Mouse (Mus musculus) kidney, postnatal 0 days (tissue): ENCODE measurements around the gene Pex5l. TPM values are rescaled to one million over a fixed set of nuclear protein-coding genes. Genes with fewer than 3 reads are reported as not detected.
A peak's percentile ranks its signal among the peaks of the same experiment; 100 is the strongest.

Experiments used
- ATAC-seq: fragments of 200-750 bp; cut with Nextera tagmentation; replicated peaks from 2 replicates; pipeline ENCODE4 v1.8.0; 2017; ENCODE audit warnings: low read depth, moderate number of reproducible peaks, moderate TSS enrichment, moderate library complexity; ENCODE audit not compliant: low FRiP score
- DNase-seq: peaks from one replicate; pipeline ENCODE4 v3.0.0-alpha.2; 2016; ENCODE audit warnings: low spot score
- H3K27ac ChIP-seq: fragments of 300-500 bp; sonication (generic); 2 replicates; pipeline ENCODE4 v1.5.1; 2014; ENCODE audit warnings: mild to moderate bottlenecking
- H3K27me3 ChIP-seq: fragments of 300-500 bp; sonication (generic); 2 replicates; pipeline ENCODE4 v1.6.1; 2014; ENCODE audit warnings: low read length, mixed read lengths; ENCODE audit not compliant: insufficient read depth
- H3K36me3 ChIP-seq: fragments of 300-500 bp; sonication (generic); 2 replicates; pipeline ENCODE4 v1.6.1; 2014; ENCODE audit warnings: low read length, mixed read lengths; ENCODE audit not compliant: insufficient read depth
- H3K4me1 ChIP-seq: fragments of 300-500 bp; sonication (generic); replicated peaks from 2 replicates; pipeline ENCODE4 v1.6.1; 2014; ENCODE audit warnings: antibody characterized with exemption, low read length, mixed read lengths; ENCODE audit not compliant: insufficient read depth
- H3K4me2 ChIP-seq: fragments of 300-500 bp; sonication (generic); 2 replicates; pipeline ENCODE4 v1.6.1; 2014; ENCODE audit warnings: mild to moderate bottlenecking, low read length, moderate library complexity, mixed read lengths
- H3K4me3 ChIP-seq: fragments of 300-500 bp; sonication (generic); replicated peaks from 2 replicates; pipeline ENCODE4 v1.5.1; 2014; ENCODE audit warnings: low read depth, low read length
- H3K9ac ChIP-seq: fragments of 300-500 bp; sonication (generic); 2 replicates; pipeline ENCODE4 v1.6.1; 2014; ENCODE audit warnings: low read depth, low read length
- H3K9me3 ChIP-seq: fragments of 300-500 bp; sonication (generic); replicated peaks from 2 replicates; pipeline ENCODE4 v1.6.1; 2016; ENCODE audit warnings: low read length, inconsistent platforms, mixed read lengths
- CTCF ChIP-seq: IDR thresholded peaks from 2 replicates; pipeline ENCODE4 v1.5.1; 2016; ENCODE audit warnings: antibody characterized with exemption, low read depth, mild to moderate bottlenecking, moderate library complexity
- WGBS: fragments of 180-500 bp; shearing (Covaris S2); extraction: QIAGEN DNeasy Blood & Tissue Kit; methylation state at CpG from one replicate; pipeline ENCODE4 v1.1.7; 2014; 5-methylcytosine and 5-hydroxymethylcytosine counted together
- polyA plus RNA-seq: library from polyadenylated mRNA; unstranded; fragments of >200 nt; fragmentation: Nextera tagmentation; extraction: Ambion mirVana; gene quantifications from 2 replicates; pipeline ENCODE4 v1.2.1, GENCODE M21; 2015

Pex5l gene
- polyA plus RNA-seq, 1 experiment from 2014 or later = 0.13 TPM

GRCm38 (mm10) chr3:33088276-33088675, 54.8 kb downstream of the Pex5l start:
- DNase-seq = no peak
- 64% methylated on average over 4 of the region's 4 CpGs for WGBS
- TF ChIP-seq CTCF = no peak
- ATAC-seq = no peak
- Histone ChIP-seq H3K27me3 (no peaks in the 10 kb centered on the region), H3K4me3 (no peak overlapping the region), H3K36me3 (no peaks in the 10 kb centered on the region), H3K4me2 (no peak overlapping the region), H3K27ac (no peak overlapping the region), H3K9ac (no peak overlapping the region), H3K9me3 (no peaks in the 10 kb centered on the region), H3K4me1 (no peaks in the 10 kb centered on the region)

GRCm38 (mm10) chr3:33082806-33083338, 60.2 kb downstream of the Pex5l start:
- Histone ChIP-seq H3K9me3 (no peaks in the 10 kb centered on the region), H3K4me1 (no peaks in the 10 kb centered on the region), H3K9ac (no peak overlapping the region), H3K4me3 (no peak overlapping the region), H3K36me3 (no peaks in the 10 kb centered on the region), H3K27me3 (no peaks in the 10 kb centered on the region), H3K4me2 (0 out of 2 replicates have a peak overlapping the region, but pooled peaks have one; percentile 16), H3K27ac (no peak overlapping the region)
- 20% methylated on average over 8 of the region's 8 CpGs for WGBS
- no peak; the same call in 1 of the 2 replicates for ATAC-seq
- no peak for TF ChIP-seq CTCF
- peak; percentile 37 for DNase-seq

- no peak for TF ChIP-seq CTCF
- Histone ChIP-seq H3K4me3 (no peak overlapping the region), H3K27ac (no peak overlapping the region), H3K27me3 (no peaks in the 10 kb centered on the region), H3K9me3 (no peaks in the 10 kb centered on the region), H3K4me1 (no peaks in the 10 kb centered on the region), H3K9ac (no peak overlapping the region), H3K36me3 (no peaks in the 10 kb centered on the region), H3K4me2 (no peak overlapping the region)
- ATAC-seq (no peak), DNase-seq (no peak)
- WGBS = 81% methylated on average over 4 of the region's 4 CpGs
Observed at GRCm38 (mm10) chr3:33081793-33082192, 61.3 kb downstream of the Pex5l start.

- DNase-seq (no peak), ATAC-seq (no peak)
- Histone ChIP-seq H3K27ac (no peak overlapping the region), H3K9me3 (no peaks in the 10 kb centered on the region), H3K4me3 (no peak overlapping the region), H3K4me1 (no peaks in the 10 kb centered on the region), H3K4me2 (no peak overlapping the region), H3K36me3 (no peaks in the 10 kb centered on the region), H3K27me3 (no peaks in the 10 kb centered on the region), H3K9ac (no peak overlapping the region)
- TF ChIP-seq CTCF = no peak
- WGBS = 87% methylated on average over 1 of the region's 1 CpGs
Observed at GRCm38 (mm10) chr3:33079658-33080057, 63.4 kb downstream of the Pex5l start.

- no peak for TF ChIP-seq CTCF
- no peak overlapping the region for H3K4me3 ChIP-seq
- no peak for DNase-seq
- H3K36me3 ChIP-seq = no peaks in the 10 kb centered on the region
- H3K4me2 ChIP-seq = no peak overlapping the region
- no peak for ATAC-seq
- no peaks in the 10 kb centered on the region for H3K27me3 ChIP-seq
- H3K4me1 ChIP-seq = no peaks in the 10 kb centered on the region
- no peak overlapping the region for H3K9ac ChIP-seq
- no peak overlapping the region for H3K27ac ChIP-seq
- 62% methylated on average over 3 of the region's 3 CpGs for WGBS
- no peaks in the 10 kb centered on the region for H3K9me3 ChIP-seq
Observed at GRCm38 (mm10) chr3:33079171-33079570, 63.9 kb downstream of the Pex5l start.

GRCm38 (mm10) chr3:33075696-33076095, 67.4 kb downstream of the Pex5l start:
- DNase-seq (no peak), ATAC-seq (no peak)
- H3K27ac ChIP-seq = no peak overlapping the region
- H3K9me3 ChIP-seq = no peaks in the 10 kb centered on the region
- 83% methylated on average over 2 of the region's 2 CpGs for WGBS
- TF ChIP-seq CTCF = no peak
- no peak overlapping the region for H3K4me3 ChIP-seq
- H3K27me3 ChIP-seq = no peaks in the 10 kb centered on the region
- H3K9ac ChIP-seq = no peak overlapping the region
- H3K36me3 ChIP-seq = no peaks in the 10 kb centered on the region
- no peak overlapping the region for H3K4me2 ChIP-seq
- no peaks in the 10 kb centered on the region for H3K4me1 ChIP-seq

GRCm38 (mm10) chr3:33074266-33074981, 68.6 kb downstream of the Pex5l start:
- no peak for ATAC-seq
- Histone ChIP-seq H3K9me3 (no peaks in the 10 kb centered on the region), H3K4me2 (no peak overlapping the region), H3K27ac (no peak overlapping the region), H3K9ac (no peak overlapping the region), H3K36me3 (no peaks in the 10 kb centered on the region), H3K4me1 (no peaks in the 10 kb centered on the region), H3K27me3 (no peaks in the 10 kb centered on the region), H3K4me3 (no peak overlapping the region)
- TF ChIP-seq CTCF = no peak
- no peak for DNase-seq
- WGBS = 54% methylated on average over 10 of the region's 10 CpGs
